Mouse (Mus musculus) lung, postnatal 0 days (tissue): Measurements from ENCODE around the gene Map4.
"Not testable (repeated sequence)": the region's sequence is repeated elsewhere in the genome, so short reads cannot be mapped to it uniquely, and the experiment has no call there.

Experiments used
- CTCF ChIP-seq: IDR thresholded peaks from 2 replicates; pipeline ENCODE4 v1.5.1; 2016; ENCODE audit warnings: antibody characterized with exemption, mild to moderate bottlenecking
- EP300 ChIP-seq: IDR thresholded peaks from 2 replicates; pipeline ENCODE4 v1.6.1; 2016; ENCODE audit warnings: antibody characterized with exemption, mild to moderate bottlenecking, control low read depth

DNA sequence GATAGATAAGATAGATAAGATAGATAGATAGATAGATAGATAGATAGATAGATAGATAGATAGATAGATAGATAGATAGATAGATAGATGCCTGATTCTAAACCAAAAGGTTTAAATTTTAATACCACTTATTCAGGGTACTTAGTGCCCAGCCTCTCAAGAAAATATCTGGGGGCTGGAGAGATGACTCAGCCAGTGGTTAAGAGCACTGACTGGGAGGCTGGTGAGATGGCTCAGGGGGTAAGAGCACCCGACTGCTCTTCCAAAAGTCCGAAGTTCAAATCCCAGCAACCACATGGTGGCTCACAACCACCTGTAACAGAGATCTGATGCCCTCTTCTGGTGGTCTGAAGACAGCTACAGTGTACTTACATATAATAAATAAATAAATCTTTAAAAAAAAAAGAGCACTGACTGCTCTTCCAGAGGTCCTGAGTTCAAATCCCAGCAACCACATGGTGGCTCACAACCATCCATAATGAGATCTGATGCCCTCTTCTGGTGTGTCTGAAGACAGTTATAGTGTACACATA is 192.8 kb downstream of the Map4 start:
- TF ChIP-seq CTCF, EP300: not testable (repeated sequence)
